Mouse (Mus musculus) CH12.LX (cell line): ENCODE data around the gene Sec14l5.

Experiments used
- CTCF ChIP-seq, 2 experiments: IDR thresholded peaks in 1 of 2; conservative IDR thresholded peaks in 1 of 2; 2 replicates each; pipeline ENCODE4 v1.5.1; 2011 to 2012; ENCODE audit warnings: low read depth in 2 of 2, low read length in 2 of 2, improper control_type of control experiment in 1 of 2, inconsistent platforms in 1 of 2, mild to moderate bottlenecking in 1 of 2, moderate library complexity in 1 of 2
- MAFK ChIP-seq: IDR thresholded peaks from 2 replicates; pipeline ENCODE4 v1.6.1; 2011; ENCODE audit warnings: low read length, improper control_type of control experiment; ENCODE audit not compliant: insufficient replicate concordance
- MAX ChIP-seq: IDR thresholded peaks from 2 replicates; pipeline ENCODE4 v1.6.1; 2011; ENCODE audit warnings: low read length, improper control_type of control experiment
- MEF2A ChIP-seq: IDR thresholded peaks from 2 replicates; pipeline ENCODE4 v1.6.1; 2014; ENCODE audit warnings: low read depth, mild to moderate bottlenecking, inconsistent platforms, low read length, improper control_type of control experiment, borderline replicate concordance
- POLR2A ChIP-seq: IDR thresholded peaks from 2 replicates; pipeline ENCODE4 v1.6.1; 2011; ENCODE audit warnings: low read depth, mild to moderate bottlenecking, improper control_type of control experiment, low read length
- POLR2AphosphoS2 ChIP-seq: IDR thresholded peaks from 2 replicates; pipeline ENCODE4 v1.6.1; 2011; ENCODE audit warnings: low read depth, low read length, improper control_type of control experiment
- SMC3 ChIP-seq: IDR thresholded peaks from 2 replicates; pipeline ENCODE4 v1.6.1; 2011; ENCODE audit warnings: low read depth, low read length, improper control_type of control experiment
- TCF12 ChIP-seq: IDR thresholded peaks from 2 replicates; pipeline ENCODE4 v1.6.1; 2014; ENCODE audit warnings: low read depth, mild to moderate bottlenecking, inconsistent platforms, low read length, improper control_type of control experiment
- UBTF ChIP-seq: IDR thresholded peaks from 2 replicates; pipeline ENCODE4 v1.6.1; 2012; ENCODE audit warnings: low read depth, mild to moderate bottlenecking, inconsistent platforms, low read length, improper control_type of control experiment, moderate library complexity
- ZC3H11A ChIP-seq: IDR thresholded peaks from 2 replicates; pipeline ENCODE4 v1.6.1; 2012; ENCODE audit warnings: low read depth, mild to moderate bottlenecking, inconsistent platforms, low read length, improper control_type of control experiment
- ZNF384 ChIP-seq: IDR thresholded peaks from 2 replicates; pipeline ENCODE4 v1.6.1; 2012; ENCODE audit warnings: low read depth, low read length, improper control_type of control experiment, inconsistent platforms

DNA sequence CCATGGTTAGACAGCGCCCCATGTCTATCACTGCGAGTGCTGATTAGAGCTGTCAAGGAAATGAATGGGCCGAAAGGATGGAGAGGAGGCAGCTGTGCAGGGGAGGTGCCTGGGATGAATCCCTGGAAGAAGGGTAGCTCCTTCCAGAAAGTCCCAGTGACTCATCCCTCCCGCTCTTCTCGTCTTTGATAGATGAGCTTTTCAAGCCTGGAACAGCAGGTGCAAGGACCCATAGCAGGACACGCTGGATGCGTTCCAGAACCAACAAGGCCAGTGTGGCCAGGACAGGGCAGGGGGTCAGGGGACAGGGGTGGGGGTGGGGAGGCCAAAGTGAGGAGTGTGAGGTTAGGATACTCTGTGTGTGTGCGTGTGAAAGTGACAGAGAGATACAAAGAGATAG, 12.3 kb downstream of the Sec14l5 start:
- TF ChIP-seq POLR2A (no peak), CTCF (conservative IDR thresholded peaks at IDR 0.05 in 1 of 2, IDR thresholded peaks at IDR 0.05 in 1 of 2; ENCODE audit: low read depth in 2 of 2, low read length in 2 of 2) (no peak), MAFK (no peak), SMC3 (no peak), ZC3H11A (no peak), TCF12 (no peak), MEF2A (no peak), MAX (no peak), ZNF384 (no peak), POLR2AphosphoS2 (no peak), UBTF (no peak)
